Comparison of ENCODE assay signal across 10 mouse cellular contexts in the genomic region with DNA sequence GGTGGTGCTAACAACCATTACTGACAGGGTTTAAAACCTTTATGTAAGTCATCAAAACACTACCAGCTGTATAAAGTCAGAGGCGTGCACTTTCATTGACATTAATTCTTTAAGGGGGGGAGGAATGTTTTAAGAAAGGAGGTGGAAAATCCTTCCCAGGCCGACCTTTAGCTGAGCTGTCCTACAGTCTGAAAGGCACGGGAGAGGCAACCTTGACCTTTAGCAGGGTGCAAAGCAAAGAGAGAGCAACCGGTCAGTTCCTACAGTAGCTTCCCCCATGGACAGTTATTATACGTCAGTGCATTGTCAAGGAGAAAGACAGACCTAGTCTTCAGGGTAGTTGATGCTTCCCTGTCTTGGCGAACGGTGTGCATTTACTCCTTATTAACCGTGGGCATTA.
"Had no signal": no experiment of that assay in that cellular context is flagged by ENCODE, and none has a peak within 500 bp of the region (broad histone marks: within the 10 kb centered on the region; RNA-seq: fewer than 3 reads in every experiment).

No protein-coding gene starts in this region.

- H3K9me3 ChIP-seq: limb, embryonic 13.5 days; midbrain, embryonic 15.5 days; neural tube, embryonic 12.5 days had no signal

- DNase-seq: kidney, postnatal 36 days; layer of hippocampus, adult 9-11 months; lung, adult 18-20 months; thymus, adult 18-20 months; thymus, postnatal 14 days had no signal

- H3K27me3 ChIP-seq: midbrain, embryonic 15.5 days; neural tube, embryonic 12.5 days had no signal

- H3K4me2 ChIP-seq: limb, embryonic 13.5 days; midbrain, embryonic 15.5 days; neural tube, embryonic 12.5 days had no signal

- H3K9ac ChIP-seq: limb, embryonic 13.5 days; liver, embryonic 14.5 days; midbrain, embryonic 15.5 days; neural tube, embryonic 12.5 days had no signal

- H3K4me3 ChIP-seq: limb, embryonic 13.5 days; midbrain, embryonic 15.5 days; neural tube, embryonic 12.5 days had no signal

- H3K36me3 ChIP-seq: limb, embryonic 13.5 days; midbrain, embryonic 15.5 days had no signal

- ATAC-seq: midbrain, embryonic 15.5 days had no signal

- H3K27ac ChIP-seq: kidney, postnatal 0 days; limb, embryonic 13.5 days; liver, embryonic 14.5 days; midbrain, embryonic 15.5 days; neural tube, embryonic 12.5 days had no signal
